Mouse (Mus musculus) cerebellum, postnatal 36 days (tissue): ENCODE results near the gene Vmn1r217.
"Not testable (repeated sequence)": the region's sequence is repeated elsewhere in the genome, so short reads cannot be mapped to it uniquely, and the experiment has no call there.

ENCODE experiments used
- DNase-seq, 2 experiments: peaks; one replicate each; pipeline ENCODE4 v3.0.0; 2021 to 2022; ENCODE audit warnings: mixed read lengths in 2 of 2

Gene Vmn1r217

GRCm38 (mm10) chr13:23118126-23118525 lies at the start of gene Vmn1r217:
Gene Vmn1r217, minus strand, starts transcription at chr13:23118226.
- not testable (repeated sequence) for DNase-seq

- not testable (repeated sequence) for DNase-seq
Observed at GRCm38 (mm10) chr13:23166471-23166870, 48.4 kb upstream of the Vmn1r217 start.

GRCm38 (mm10) chr13:23159012-23159411 lies 41.0 kb upstream of the Vmn1r217 start, which contains the start of gene Vmn1r219:
Gene Vmn1r219, plus strand, starts transcription at chr13:23159312.
- no peak for DNase-seq

- no peak for DNase-seq
Observed at GRCm38 (mm10) chr13:23157848-23158247, 39.8 kb upstream of the Vmn1r217 start.

GRCm38 (mm10) chr13:23138880-23139279 lies 20.9 kb upstream of the Vmn1r217 start:
- no peak for DNase-seq

- DNase-seq, result no peak
Observed at GRCm38 (mm10) chr13:23133501-23133900, 15.5 kb upstream of the Vmn1r217 start.

- DNase-seq, result no peak
Observed at GRCm38 (mm10) chr13:23133099-23133498, 15.1 kb upstream of the Vmn1r217 start, which contains the start of gene Vmn1r218. Gene Vmn1r218, plus strand, starts transcription at chr13:23133155.

GRCm38 (mm10) chr13:23120611-23121010 lies 2.6 kb upstream of the Vmn1r217 start:
- DNase-seq, result no peak

- DNase-seq, result no peak
Observed at GRCm38 (mm10) chr13:23094386-23094785, 23.6 kb downstream of the Vmn1r217 start.

- DNase-seq, result no peak
Observed at GRCm38 (mm10) chr13:23069312-23069711, 48.7 kb downstream of the Vmn1r217 start.

GRCm38 (mm10) chr13:23067725-23068124 lies 50.3 kb downstream of the Vmn1r217 start, which contains the start of gene Vmn1r215:
Gene Vmn1r215, plus strand, starts transcription at chr13:23068025.
- no peak for DNase-seq

GRCm38 (mm10) chr13:23057778-23058177 lies 60.2 kb downstream of the Vmn1r217 start:
- DNase-seq, result no peak
